Mouse (Mus musculus) testis, adult 2 months (tissue): ENCODE results near the gene Sgtb. TPM values are rescaled to one million over a fixed set of nuclear protein-coding genes. Genes with fewer than 3 reads are reported as not detected.

Source experiments
- H3K27ac ChIP-seq: fragments of 200-500 bp; 2 replicates; pipeline ENCODE4 v1.5.1; 2012; ENCODE audit warnings: low read depth, low read length; ENCODE audit not compliant: control insufficient read depth, insufficient read depth
- H3K27me3 ChIP-seq: fragments of 200-500 bp; 2 replicates; pipeline ENCODE4 v1.6.1; 2012; ENCODE audit warnings: mild to moderate bottlenecking, low read length, moderate library complexity; ENCODE audit not compliant: control insufficient read depth, insufficient read depth
- H3K36me3 ChIP-seq: fragments of 200-500 bp; 2 replicates; pipeline ENCODE4 v1.6.1; 2012; ENCODE audit warnings: mild to moderate bottlenecking, low read length; ENCODE audit not compliant: control insufficient read depth, insufficient read depth
- H3K4me1 ChIP-seq: fragments of 200-500 bp; 2 replicates; pipeline ENCODE4 v1.6.1; 2012; ENCODE audit warnings: low read length; ENCODE audit not compliant: control insufficient read depth, insufficient read depth
- H3K4me3 ChIP-seq: fragments of 200-500 bp; 2 replicates; pipeline ENCODE4 v1.5.1; 2012; ENCODE audit warnings: low read depth, mild to moderate bottlenecking, low read length, moderate library complexity, mixed read lengths; ENCODE audit not compliant: control insufficient read depth
- CTCF ChIP-seq: fragments of 200-500 bp; IDR thresholded peaks from 2 replicates; pipeline ENCODE4 v1.5.1; 2012; ENCODE audit warnings: low read depth, mild to moderate bottlenecking, inconsistent platforms, low read length, moderate library complexity; ENCODE audit not compliant: control insufficient read depth, insufficient read depth, insufficient replicate concordance
- POLR2A ChIP-seq: fragments of 200-500 bp; IDR thresholded peaks from 2 replicates; pipeline ENCODE4 v1.6.1; 2012; ENCODE audit warnings: low read depth, mild to moderate bottlenecking, inconsistent platforms, low read length, moderate library complexity; ENCODE audit not compliant: control insufficient read depth
- polyA plus RNA-seq: library from polyadenylated mRNA; depleted of rRNA; stranded (reverse); fragments of >200 nt; gene quantifications from 2 replicates; pipeline ENCODE4 v1.2.3, GENCODE M21; 2012

The Sgtb gene
- polyA plus RNA-seq, 1 experiment = 1.4 TPM

DNA sequence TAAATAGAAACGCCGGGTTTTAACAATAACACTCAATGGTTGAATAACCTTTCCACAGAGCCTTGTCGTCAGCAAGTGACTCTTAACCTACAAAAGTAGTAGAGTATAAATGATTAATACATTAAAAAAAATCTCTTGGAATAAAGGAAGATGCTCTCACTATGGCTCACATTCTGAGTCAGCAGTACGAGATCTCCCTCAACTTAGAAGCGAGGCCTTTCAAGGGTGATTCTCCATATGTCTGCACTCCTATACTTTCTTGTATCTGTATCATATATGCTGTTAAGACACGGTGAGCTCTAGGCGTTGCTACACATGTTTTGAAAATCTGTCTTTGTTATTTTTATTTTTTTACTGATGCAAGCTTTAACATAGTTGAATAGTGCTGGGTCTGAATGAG, 985 bp downstream of the Sgtb start:
- no peak overlapping the region; the same call in 1 of the 2 replicates for H3K4me3 ChIP-seq
- H3K4me1 ChIP-seq = peaks cover 10% of the 10 kb centered on the region
- no peak overlapping the region for H3K27ac ChIP-seq
- no peaks in the 10 kb centered on the region for H3K27me3 ChIP-seq
- TF ChIP-seq CTCF = no peak
- TF ChIP-seq POLR2A = no peak
- no peaks in the 10 kb centered on the region for H3K36me3 ChIP-seq

DNA sequence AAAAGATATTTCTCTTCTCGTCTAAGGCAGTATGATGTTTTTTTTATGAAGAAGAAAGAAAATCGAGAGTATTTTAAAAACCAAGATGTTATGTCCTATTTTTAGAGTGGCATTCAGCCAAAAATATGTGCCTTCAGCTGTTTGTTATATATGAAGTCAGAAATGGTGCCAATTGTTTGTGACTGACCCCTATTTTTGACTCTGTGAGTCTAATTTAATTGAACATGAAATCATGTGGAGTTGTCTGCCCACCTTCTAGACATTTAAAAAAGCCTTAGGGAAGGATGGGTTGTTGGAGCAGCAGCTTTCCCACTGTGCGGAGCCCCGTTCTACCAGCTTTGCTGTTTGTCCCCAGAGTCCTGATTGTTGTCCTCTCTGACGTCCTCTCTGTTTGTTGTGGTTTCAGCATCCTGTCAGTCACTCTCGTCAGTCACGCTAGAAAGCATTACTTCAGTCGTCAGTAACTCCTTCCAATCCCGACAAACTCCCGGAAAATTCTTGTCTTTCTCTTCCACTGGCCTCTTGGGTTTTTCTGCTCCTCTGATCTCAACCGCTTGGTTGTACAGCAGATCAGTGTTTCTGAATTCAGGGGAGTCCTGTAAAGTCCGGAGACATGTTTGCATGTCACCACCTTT, 2.8 kb downstream of the Sgtb start:
- H3K27ac ChIP-seq = no peak overlapping the region
- H3K4me3 ChIP-seq = no peak overlapping the region
- H3K4me1 ChIP-seq = peaks cover 10% of the 10 kb centered on the region
- no peaks in the 10 kb centered on the region for H3K27me3 ChIP-seq
- no peak for TF ChIP-seq POLR2A
- TF ChIP-seq CTCF = no peak
- no peaks in the 10 kb centered on the region for H3K36me3 ChIP-seq

DNA sequence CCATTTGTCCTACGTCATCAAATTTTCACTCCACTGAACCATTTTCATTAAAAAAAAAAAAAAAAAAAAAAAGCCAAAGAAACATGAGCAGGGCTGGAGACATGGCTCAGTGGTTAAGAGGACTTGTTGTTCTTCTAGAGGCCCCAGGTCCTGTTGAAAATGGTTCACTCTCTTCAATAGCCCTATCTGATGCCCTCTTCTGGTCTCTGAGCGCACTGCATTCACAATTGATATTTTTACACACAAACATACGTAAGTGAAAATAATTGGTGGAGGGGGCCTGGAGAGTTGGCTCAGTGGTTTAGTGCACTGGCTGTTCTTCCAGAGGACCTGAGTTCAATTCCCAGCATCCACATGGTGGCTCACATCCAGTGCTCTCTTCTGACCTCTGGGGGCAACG, 4.2 kb downstream of the Sgtb start:
- no peaks in the 10 kb centered on the region for H3K27me3 ChIP-seq
- H3K4me1 ChIP-seq = peaks cover 9% of the 10 kb centered on the region
- no peak for TF ChIP-seq POLR2A
- no peak for TF ChIP-seq CTCF
- H3K36me3 ChIP-seq = no peaks in the 10 kb centered on the region
- H3K4me3 ChIP-seq = no peak overlapping the region
- no peak overlapping the region for H3K27ac ChIP-seq

DNA sequence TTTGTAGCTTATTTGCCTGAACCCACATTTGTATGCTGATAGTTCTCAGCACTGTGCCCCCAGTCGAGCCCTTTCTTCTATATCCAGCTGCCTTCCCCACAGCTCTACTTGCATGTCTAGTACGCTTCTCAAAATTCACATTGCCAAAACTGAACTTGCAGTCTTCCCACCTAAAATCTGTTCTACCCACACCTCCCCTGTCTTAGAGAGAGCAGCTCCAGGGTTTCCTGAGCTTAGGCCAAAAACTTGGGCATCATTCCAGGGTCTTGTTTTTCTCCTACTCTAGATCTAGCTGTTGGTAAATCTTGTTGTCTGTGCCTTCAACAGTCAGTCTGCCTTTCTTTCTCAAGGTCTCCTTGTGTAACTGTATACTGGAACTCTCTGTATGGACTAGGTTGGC, 5.3 kb downstream of the Sgtb start:
- H3K4me3 ChIP-seq = no peak overlapping the region
- no peak for TF ChIP-seq POLR2A
- TF ChIP-seq CTCF = no peak
- peaks cover 5% of the 10 kb centered on the region for H3K4me1 ChIP-seq
- no peaks in the 10 kb centered on the region for H3K27me3 ChIP-seq
- no peaks in the 10 kb centered on the region for H3K36me3 ChIP-seq
- no peak overlapping the region for H3K27ac ChIP-seq

DNA sequence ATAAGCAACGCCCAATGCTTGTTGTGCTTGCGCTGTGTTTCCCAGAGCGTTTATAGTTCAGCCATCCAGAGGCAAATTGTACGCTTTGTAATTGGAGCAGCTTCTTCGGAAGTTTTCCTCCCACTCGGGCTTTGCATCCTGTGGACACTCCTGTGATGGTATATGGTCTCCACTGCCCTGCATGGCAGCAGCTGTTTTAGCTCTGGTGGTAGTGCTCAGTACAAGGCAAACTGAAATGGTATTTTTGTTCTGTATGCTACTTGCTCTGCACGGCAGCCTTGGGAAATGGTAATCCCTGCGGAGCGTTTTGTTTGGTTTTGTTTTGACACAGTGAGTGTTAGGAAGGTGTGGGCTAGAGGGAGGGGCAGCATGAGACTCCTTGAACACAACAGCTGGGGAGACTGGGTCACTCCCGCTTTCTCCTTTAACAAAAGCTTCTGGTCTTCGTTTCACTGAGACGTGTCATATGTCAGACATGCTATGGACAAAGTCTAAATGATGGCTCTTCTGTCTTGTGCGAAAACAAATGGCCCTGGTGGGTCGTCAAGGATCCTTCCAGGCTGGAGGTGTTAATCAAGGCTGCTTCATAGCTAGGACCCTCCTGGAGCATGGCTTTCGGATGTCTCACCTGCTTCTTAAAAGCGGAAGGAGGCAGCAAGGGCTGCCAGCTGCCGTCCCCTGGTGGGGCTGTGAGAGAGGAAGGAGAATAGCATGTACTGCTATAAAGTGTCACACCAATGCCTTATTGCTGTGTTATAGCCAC, 12.7 kb downstream of the Sgtb start:
- Histone ChIP-seq H3K27me3 (no peaks in the 10 kb centered on the region), H3K36me3 (no peaks in the 10 kb centered on the region), H3K4me3 (no peak overlapping the region), H3K4me1 (no peaks in the 10 kb centered on the region), H3K27ac (no peak overlapping the region)
- no peak for TF ChIP-seq POLR2A

DNA sequence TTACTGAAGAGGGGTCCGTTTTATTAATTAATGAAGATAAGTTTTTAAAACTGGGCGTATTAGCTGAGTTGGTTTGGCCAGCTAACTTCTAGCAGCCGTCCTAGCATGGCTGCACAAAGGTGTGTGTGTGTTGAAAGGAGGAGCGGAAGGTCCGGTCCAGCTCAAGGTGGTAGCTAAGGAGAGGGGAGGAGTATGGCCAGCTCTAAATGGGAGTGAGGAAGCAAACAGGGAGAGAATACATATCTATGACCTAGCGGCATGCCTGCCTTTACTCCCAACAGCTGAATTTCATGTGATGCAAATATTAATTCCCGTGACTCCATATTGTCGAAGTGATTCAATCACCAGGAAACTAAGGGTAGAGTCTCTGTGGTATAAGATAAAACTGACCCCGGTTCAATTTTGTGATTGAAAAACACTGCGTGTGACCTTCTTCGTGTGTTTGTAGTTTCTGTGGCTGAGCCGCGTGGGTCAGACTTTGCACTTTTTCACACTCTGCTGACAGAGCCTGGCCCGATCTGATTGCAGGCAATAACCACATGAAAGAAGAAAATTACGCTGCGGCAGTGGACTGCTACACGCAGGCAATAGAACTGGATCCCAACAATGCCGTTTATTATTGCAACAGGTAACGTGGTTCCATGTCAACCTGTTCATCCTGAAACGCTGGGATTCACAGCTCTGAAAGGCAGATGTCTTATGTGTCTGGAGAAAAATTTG, 14.3 kb downstream of the Sgtb start:
- H3K27me3 ChIP-seq = no peaks in the 10 kb centered on the region
- no peaks in the 10 kb centered on the region for H3K4me1 ChIP-seq
- no peaks in the 10 kb centered on the region for H3K36me3 ChIP-seq
- no peak overlapping the region for H3K27ac ChIP-seq
- no peak overlapping the region for H3K4me3 ChIP-seq
- no peak for TF ChIP-seq CTCF
- TF ChIP-seq POLR2A = no peak

DNA sequence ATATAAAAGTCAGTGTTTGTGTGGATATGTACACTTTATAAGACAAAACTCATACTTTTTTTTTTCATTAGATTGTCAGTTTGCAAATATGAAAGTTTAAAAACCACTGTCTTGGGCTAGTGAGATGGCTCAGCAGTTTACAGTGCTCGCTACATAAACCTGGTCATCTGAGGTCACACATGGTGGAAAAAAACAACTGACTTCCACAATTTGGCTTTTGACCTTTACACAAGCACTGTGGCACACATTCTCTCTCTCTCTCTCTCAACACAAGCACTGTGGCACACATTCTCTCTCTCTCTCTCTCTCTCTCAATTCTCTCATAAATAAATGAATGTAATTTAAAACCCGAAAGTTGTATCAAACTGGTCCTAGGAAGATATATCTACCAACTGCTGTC, 23.0 kb downstream of the Sgtb start:
- no peaks in the 10 kb centered on the region for H3K4me1 ChIP-seq
- no peaks in the 10 kb centered on the region for H3K36me3 ChIP-seq
- H3K27ac ChIP-seq = no peak overlapping the region
- H3K4me3 ChIP-seq = no peak overlapping the region
- H3K27me3 ChIP-seq = no peaks in the 10 kb centered on the region
- TF ChIP-seq CTCF = no peak
- TF ChIP-seq POLR2A = no peak
